Mouse (Mus musculus): Measurements from ENCODE around the gene Ttc13. TPM values are rescaled to one million over a fixed set of nuclear protein-coding genes. Genes with fewer than 3 reads are reported as not detected.

Ttc13 gene
- polyA plus RNA-seq, 1 experiment from 2014 or later, result 54.1 TPM

DNA sequence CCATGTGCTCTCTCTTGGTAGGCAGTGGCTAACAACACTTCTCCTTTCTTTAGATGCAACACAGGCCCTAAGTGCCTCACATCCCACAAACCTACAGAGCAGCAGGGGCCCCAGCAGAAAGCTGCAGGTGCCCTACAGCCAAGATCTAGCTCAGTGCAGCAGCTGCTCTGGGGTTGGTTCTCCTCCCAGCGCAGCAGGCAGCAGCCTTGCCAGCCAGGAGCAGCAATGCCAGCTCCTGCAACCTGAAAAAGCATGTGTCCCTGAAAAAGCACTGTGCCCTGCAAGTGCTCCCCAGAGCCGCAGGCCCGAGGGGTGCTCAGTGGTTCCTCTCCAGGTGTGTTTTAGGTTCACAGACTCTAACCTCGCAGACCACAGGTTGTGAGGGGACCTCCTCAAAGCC, 45.1 kb downstream of the Ttc13 start:
- Histone ChIP-seq H3K27me3 (no peaks in the 10 kb centered on the region), H3K9me3 (no peaks in the 10 kb centered on the region), H3K36me3 (peaks cover 50% of the 10 kb centered on the region), H3K9ac (no peak overlapping the region; the same call in 1 of the 2 replicates), H3K4me2 (replicated peaks) (no peak overlapping the region), H3K4me3 (no peak overlapping the region), H3K27ac (no peak overlapping the region), H3K4me1 (peaks cover 2% of the 10 kb centered on the region; the same call in 1 of the 2 replicates)
- ATAC-seq (ENCODE audit: insufficient number of reproducible peaks, insufficient read depth, low FRiP score, low TSS enrichment), result no peak
- 93% methylated on average over 4 of the region's 4 CpGs for WGBS

DNA sequence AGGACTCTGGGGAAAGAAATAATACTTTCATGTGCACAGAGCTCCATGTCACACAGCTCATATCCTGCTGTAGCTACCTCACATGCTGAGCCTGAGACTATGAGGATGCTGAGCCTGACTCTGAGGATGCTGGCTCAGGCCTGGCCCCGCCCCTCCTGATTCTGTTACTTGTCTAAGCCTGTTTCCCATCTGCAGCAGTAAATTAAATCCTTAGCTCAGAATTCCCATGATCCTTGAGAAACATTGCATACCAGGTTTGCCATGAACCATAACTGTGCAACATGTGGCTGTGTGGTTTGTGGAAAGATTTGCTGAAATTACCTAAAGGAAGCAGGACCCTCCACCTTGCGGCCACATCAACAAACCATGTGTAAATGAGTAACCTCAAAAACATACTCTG, 49.4 kb downstream of the Ttc13 start:
- Histone ChIP-seq H3K4me1 (peaks cover 2% of the 10 kb centered on the region; the same call in 1 of the 2 replicates), H3K36me3 (peaks cover 28% of the 10 kb centered on the region), H3K4me3 (no peak overlapping the region), H3K9me3 (no peaks in the 10 kb centered on the region), H3K27me3 (no peaks in the 10 kb centered on the region), H3K27ac (no peak overlapping the region), H3K4me2 (replicated peaks) (no peak overlapping the region), H3K9ac (no peak overlapping the region)
- no peak for ATAC-seq (ENCODE audit: insufficient number of reproducible peaks, insufficient read depth, low FRiP score, low TSS enrichment)
- 87% methylated on average over 2 of the region's 2 CpGs for WGBS

DNA sequence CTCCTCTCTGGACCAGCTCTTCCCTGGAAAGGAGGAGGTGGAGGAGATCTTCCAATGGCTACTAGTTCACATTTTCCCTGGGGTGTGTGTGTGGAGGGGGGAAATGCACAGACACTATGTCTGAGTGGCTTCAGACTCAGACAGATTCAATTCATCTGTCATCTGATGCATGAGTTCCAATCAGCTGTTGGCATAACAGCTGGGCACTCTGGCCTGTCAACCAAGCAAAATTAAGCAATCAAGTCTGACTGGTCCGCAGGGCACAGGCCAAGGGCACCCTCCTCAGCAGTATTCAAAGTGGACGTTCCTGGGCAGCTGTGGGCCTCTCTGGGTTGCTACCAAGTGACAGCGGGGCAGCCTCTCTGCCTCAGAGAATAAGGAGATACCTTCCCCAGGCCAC, 53.0 kb downstream of the Ttc13 start:
- no peak for ATAC-seq (ENCODE audit: insufficient number of reproducible peaks, insufficient read depth, low FRiP score, low TSS enrichment)
- no peak overlapping the region for H3K4me3 ChIP-seq
- H3K9me3 ChIP-seq, result no peaks in the 10 kb centered on the region
- H3K9ac ChIP-seq, result no peak overlapping the region
- 74% methylated on average over 3 of the region's 3 CpGs for WGBS
- no peaks in the 10 kb centered on the region for H3K27me3 ChIP-seq
- peaks cover 17% of the 10 kb centered on the region for H3K36me3 ChIP-seq
- no peak overlapping the region for H3K27ac ChIP-seq
- no peak overlapping the region for H3K4me2 ChIP-seq (replicated peaks)
- peaks cover 4% of the 10 kb centered on the region; the same call in 1 of the 2 replicates for H3K4me1 ChIP-seq

DNA sequence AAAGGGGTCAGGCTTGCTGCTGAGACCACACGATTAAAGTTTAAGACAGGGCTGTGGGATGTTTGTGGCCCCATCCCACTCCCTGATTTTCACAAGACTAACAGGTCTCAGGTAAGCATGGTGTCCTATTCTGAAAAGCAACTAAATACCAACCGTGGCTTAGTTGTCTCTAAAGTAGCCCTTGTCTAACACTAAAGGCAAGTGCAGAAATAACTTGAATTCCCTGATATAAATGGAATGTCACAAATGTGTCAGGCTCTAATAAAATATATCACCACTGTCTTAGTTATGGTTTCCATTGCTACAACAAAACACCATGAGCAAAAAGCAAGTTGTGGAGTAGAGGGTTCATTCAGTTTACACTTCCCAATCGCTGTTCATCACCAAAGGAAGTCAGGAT, 57.4 kb downstream of the Ttc13 start:
- Histone ChIP-seq H3K36me3 (no peaks in the 10 kb centered on the region), H3K27ac (no peak overlapping the region), H3K4me3 (no peak overlapping the region), H3K4me2 (replicated peaks) (no peak overlapping the region), H3K4me1 (peaks cover 35% of the 10 kb centered on the region), H3K9ac (no peak overlapping the region), H3K27me3 (no peaks in the 10 kb centered on the region), H3K9me3 (no peaks in the 10 kb centered on the region)
- WGBS, result 77% methylated on average over 3 of the region's 3 CpGs
- no peak for ATAC-seq (ENCODE audit: insufficient number of reproducible peaks, insufficient read depth, low FRiP score, low TSS enrichment)

DNA sequence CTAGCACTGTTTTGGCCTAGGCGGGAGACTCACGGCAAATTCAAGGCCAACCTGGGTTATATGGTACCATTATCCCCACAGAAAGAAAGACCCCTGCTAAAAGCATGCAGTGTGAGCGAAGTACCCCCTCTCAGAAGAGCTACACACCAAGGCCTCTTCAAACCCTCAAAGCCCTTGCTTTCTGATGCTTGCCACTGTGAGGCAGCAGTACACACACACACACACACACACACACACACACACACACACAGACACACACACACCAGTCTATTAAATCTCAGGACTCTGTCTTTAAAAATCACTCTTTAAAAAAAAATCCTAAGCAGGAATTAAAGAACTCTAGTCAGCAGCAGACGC, 57.9 kb downstream of the Ttc13 start:
- ATAC-seq (ENCODE audit: insufficient number of reproducible peaks, insufficient read depth, low FRiP score, low TSS enrichment), result no peak
- Histone ChIP-seq H3K9ac (peak overlapping the region; percentile 95), H3K9me3 (no peaks in the 10 kb centered on the region), H3K27me3 (no peaks in the 10 kb centered on the region), H3K4me3 (peak overlapping the region; percentile 93), H3K36me3 (no peaks in the 10 kb centered on the region), H3K4me1 (peaks cover 39% of the 10 kb centered on the region), H3K27ac (peak overlapping the region; percentile 90), H3K4me2 (replicated peaks) (peak overlapping the region; percentile 77)
- 53% methylated on average over 4 of the region's 4 CpGs for WGBS

DNA sequence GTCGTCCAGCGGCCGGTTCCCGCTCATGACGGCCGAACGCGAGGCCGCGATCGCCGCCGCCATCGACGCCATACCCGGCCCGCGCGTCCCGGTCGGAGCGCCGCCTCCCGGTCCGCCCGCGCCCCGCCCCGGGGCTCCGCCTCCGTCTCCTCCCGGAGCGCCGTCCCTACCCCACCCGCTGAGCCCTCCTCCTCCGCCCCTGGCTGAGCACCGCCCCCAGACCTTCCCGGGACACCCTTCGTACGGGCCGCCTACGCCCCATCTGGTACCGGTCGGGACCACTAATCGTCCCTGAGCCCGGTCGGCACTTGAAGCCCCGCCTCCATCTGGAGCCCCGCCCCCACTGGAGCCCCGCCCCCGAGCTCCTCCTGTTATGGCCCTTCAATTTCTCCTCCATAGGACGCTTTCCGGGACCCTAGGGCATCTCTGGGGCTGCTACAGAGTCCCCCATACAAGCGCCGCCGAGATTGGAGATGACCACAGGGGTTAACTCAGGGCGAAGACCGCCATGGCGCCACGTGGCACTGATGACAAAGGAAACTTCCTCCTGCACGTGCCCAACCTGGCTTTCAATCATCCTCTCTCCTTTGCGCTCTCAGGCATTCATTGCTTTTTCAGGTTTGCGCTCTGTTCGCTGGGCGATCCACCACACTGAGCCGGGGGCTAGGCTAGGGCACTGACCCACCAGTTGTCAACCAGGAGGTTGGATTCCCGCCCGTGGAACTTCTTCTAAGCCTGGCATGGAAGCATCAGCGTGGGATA, 58.5 kb downstream of the Ttc13 start, which contains the start of gene 2310022B05Rik:
Gene 2310022B05Rik, minus strand, starts transcription at position 258 of the 762 bp plus-strand sequence.
- Histone ChIP-seq H3K27ac (peak within 1 kb of the TSS; percentile 90), H3K36me3 (no peaks in the 10 kb centered on the region), H3K9me3 (no peaks in the 10 kb centered on the region), H3K4me1 (peaks cover 42% of the 10 kb centered on the region), H3K27me3 (no peaks in the 10 kb centered on the region), H3K9ac (peak within 1 kb of the TSS; percentile 95), H3K4me2 (replicated peaks) (peak within 1 kb of the TSS; percentile 77), H3K4me3 (peak within 1 kb of the TSS; percentile 93)
- peak; percentile 93 for ATAC-seq (ENCODE audit: insufficient number of reproducible peaks, insufficient read depth, low FRiP score, low TSS enrichment)
- 1% methylated on average over 68 of the region's 69 CpGs for WGBS

DNA sequence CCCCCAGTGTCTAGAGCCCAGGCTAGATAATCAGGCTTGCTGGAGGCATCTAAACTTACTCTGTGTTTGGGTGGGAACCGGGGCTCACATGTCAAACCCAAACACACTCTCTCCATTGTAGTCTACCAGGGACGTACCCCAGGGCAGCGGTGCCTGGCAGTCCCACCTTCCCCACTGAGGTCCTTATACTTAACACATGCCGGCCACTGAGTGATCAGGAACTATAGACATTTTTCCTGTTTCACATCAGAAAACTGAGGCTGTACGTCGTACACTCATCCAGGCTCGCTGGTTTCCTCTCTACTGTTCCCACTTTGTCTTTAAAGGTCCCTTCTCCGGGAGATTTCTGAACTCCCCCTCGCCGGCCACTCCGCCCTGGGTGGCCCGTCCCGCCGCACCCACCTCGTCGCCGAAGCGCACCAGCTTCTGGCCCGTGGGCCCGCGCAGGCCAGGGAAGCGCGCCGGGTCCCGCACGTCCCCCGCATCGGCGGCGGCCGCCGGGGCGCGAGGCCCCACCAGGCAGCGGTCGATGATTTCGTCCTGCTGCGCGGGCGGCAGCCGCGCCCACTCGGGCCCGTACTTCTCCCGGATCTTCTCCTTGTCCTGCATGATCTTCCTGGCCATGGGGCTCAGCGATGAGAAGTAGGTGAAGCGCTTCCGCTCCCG, 59.2 kb downstream of the Ttc13 start:
- H3K4me3 ChIP-seq, result peak overlapping the region; percentile 93
- H3K36me3 ChIP-seq, result no peaks in the 10 kb centered on the region
- H3K9ac ChIP-seq, result peak overlapping the region; percentile 95
- peak overlapping the region; percentile 90 for H3K27ac ChIP-seq
- peak; percentile 45 for ATAC-seq (ENCODE audit: insufficient number of reproducible peaks, insufficient read depth, low FRiP score, low TSS enrichment)
- no peaks in the 10 kb centered on the region for H3K27me3 ChIP-seq
- peak overlapping the region; percentile 77 for H3K4me2 ChIP-seq (replicated peaks)
- WGBS, result under 1% methylated on average over 49 of the region's 49 CpGs
- H3K4me1 ChIP-seq, result peaks cover 44% of the 10 kb centered on the region
- no peaks in the 10 kb centered on the region for H3K9me3 ChIP-seq

DNA sequence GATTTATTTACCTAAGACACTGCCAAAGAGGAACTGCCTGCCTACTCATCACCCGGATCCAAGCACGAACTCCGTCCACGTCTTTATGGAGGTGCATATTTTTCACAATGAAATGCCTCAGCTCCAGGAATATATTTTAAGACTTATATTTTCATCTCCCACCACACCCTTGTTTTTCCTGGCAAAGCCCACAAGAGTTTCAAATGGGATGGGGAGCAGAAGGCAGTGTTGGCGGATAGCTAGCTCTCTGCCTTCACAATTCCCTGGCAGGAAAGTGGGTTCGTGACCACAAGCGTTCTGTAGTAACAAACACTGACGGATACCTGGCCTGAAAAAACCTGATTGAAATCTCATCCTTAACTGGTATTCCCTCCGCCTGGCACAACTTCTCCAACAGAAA, 60.0 kb downstream of the Ttc13 start:
- Histone ChIP-seq H3K9ac (peak overlapping the region; percentile 95; the same call in 1 of the 2 replicates), H3K27me3 (no peaks in the 10 kb centered on the region), H3K9me3 (no peaks in the 10 kb centered on the region), H3K4me1 (peaks cover 44% of the 10 kb centered on the region), H3K4me3 (peak overlapping the region; percentile 93), H3K27ac (no peak overlapping the region), H3K36me3 (no peaks in the 10 kb centered on the region), H3K4me2 (replicated peaks) (peak overlapping the region; percentile 77)
- no peak for ATAC-seq (ENCODE audit: insufficient number of reproducible peaks, insufficient read depth, low FRiP score, low TSS enrichment)
- WGBS, result 38% methylated on average over 9 of the region's 9 CpGs

DNA sequence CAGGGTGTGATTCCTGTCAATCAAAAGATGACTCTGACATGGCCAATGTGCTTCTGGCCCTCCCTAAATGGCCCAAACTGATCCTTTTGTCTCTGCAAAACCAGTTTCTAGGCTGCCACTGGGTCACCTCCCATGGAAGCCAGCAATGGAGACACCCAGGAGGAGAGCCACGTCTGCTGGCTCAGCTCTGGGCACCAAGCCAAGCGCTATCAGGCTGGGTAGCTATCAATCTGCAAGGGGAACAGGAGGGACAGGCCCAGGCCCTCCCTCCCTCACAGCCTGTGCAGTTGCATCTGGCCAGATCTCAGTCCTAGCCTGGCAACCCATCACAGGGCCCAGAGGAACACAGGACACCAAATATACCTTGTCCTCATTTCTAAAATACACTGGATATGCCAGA, 63.4 kb downstream of the Ttc13 start:
- Histone ChIP-seq H3K4me3 (no peak overlapping the region), H3K4me1 (peaks cover 44% of the 10 kb centered on the region), H3K4me2 (replicated peaks) (no peak overlapping the region), H3K9me3 (no peaks in the 10 kb centered on the region), H3K9ac (no peak overlapping the region), H3K36me3 (no peaks in the 10 kb centered on the region), H3K27ac (no peak overlapping the region), H3K27me3 (no peaks in the 10 kb centered on the region)
- no peak for ATAC-seq (ENCODE audit: insufficient number of reproducible peaks, insufficient read depth, low FRiP score, low TSS enrichment)
- WGBS, result 59% methylated on average over 2 of the region's 2 CpGs

DNA sequence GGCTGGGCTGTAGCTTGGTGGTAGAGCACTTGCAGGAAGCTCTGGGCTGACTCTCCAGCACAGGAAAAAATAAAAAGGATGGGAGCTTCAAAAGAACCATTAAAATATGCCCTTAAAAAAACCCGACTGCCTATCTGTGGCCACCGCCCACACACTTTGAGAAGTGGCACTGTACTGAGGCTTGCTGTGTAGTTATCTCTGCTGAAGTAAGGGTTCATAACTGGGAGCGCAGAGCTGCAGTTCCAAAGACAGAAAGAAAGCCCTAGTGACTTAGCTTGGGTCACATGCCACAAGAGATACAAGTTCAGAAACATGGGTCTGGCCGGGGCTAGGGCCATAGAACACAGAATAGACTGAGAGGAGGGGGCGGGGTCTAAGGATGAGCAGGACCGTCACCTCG, 63.8 kb downstream of the Ttc13 start:
- peaks cover 46% of the 10 kb centered on the region for H3K4me1 ChIP-seq
- WGBS, result 85% methylated on average over 7 of the region's 7 CpGs
- no peak for ATAC-seq (ENCODE audit: insufficient number of reproducible peaks, insufficient read depth, low FRiP score, low TSS enrichment)

DNA sequence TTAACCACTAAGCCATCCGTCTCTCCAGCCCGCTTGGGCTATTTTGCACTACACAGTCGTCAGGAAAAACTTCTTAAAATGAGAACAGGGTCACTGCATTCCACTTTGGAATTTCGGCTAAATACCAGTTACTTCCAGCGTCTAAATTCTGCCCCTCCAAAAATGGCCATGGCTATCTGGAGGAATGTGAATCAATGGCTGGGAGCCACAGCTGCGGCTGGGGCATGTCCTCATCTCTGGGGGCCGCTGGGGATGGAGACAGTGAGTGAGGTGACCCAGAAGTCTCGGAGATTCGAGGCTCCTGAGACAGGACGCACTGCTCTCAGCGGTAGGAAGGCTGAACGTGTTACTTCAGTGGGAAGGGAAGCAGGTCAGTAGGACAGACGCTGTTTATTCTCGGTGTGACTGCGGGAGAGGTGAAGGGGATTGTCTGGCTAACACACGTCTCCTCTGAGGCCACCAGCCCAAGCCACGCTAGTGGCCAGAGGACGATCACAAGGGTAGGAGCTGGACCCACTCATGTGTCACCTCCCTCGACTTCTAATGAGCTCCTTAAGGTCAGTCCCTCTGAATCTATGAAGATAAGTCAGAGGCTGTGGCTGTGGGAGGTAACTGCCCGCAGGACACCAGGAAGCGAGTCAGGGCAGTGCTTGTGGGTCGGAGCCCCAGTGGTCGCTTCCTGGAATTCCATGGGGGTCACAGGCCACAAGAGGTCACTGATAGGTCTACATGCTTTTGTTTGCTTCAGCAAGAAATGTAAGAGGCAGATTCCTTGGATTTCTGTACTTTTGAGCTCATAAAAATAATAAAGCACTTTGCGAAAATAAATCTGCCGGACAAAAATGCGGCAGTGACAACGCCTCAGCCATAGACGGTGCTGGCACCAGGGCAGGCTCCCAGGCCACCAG, 68.0 kb downstream of the Ttc13 start:
- no peak for ATAC-seq (ENCODE audit: insufficient number of reproducible peaks, insufficient read depth, low FRiP score, low TSS enrichment)
- WGBS, result 48% methylated on average over 28 of the region's 28 CpGs

More for the DNA sequence above, 63.8 kb downstream of the Ttc13 start:
- Histone ChIP-seq H3K36me3 (no peaks in the 10 kb centered on the region), H3K27ac (no peak overlapping the region), H3K27me3 (no peaks in the 10 kb centered on the region), H3K4me3 (no peak overlapping the region), H3K4me2 (replicated peaks) (no peak overlapping the region), H3K9ac (no peak overlapping the region), H3K9me3 (no peaks in the 10 kb centered on the region)

More for the DNA sequence above, 68.0 kb downstream of the Ttc13 start:
- Histone ChIP-seq H3K9ac (no peak overlapping the region), H3K4me2 (replicated peaks) (no peak overlapping the region), H3K36me3 (peaks cover 16% of the 10 kb centered on the region), H3K27ac (0 out of 2 replicates have a peak overlapping the region, but pooled peaks have one; percentile 32), H3K4me3 (no peak overlapping the region), H3K9me3 (no peaks in the 10 kb centered on the region), H3K4me1 (peaks cover 18% of the 10 kb centered on the region), H3K27me3 (no peaks in the 10 kb centered on the region)

Data from embryonic facial prominence, embryonic 12.5 days (tissue).